Comparison of ENCODE assay signal across 23 mouse cellular contexts in genomic region chr2:26952866-26953265, GRCm38 (mm10). TPM values are rescaled to one million over a fixed set of nuclear protein-coding genes. Genes with fewer than 3 reads are reported as not detected.
DNase-seq lines count a peak whose midpoint lies in the region; ATAC-seq and TF ChIP-seq lines count a peak whose summit lies in the region.
"Had no signal": no experiment of that assay in that cellular context is flagged by ENCODE, and none has a peak within 500 bp of the region (broad histone marks: within the 10 kb centered on the region; RNA-seq: fewer than 3 reads in every experiment).

No protein-coding gene starts in this region.

- TF ChIP-seq RAD21 in MEL (IDR thresholded peaks at IDR 0.05; ENCODE audit: low read depth, low read length), result no peak

- TF ChIP-seq POLR2A in cerebellum, adult 2 months (IDR thresholded peaks at IDR 0.05; ENCODE audit: borderline replicate concordance, insufficient read depth, low read length), result no peak
- TF ChIP-seq POLR2A in MEL (IDR thresholded peaks at IDR 0.05; ENCODE audit: control insufficient read depth in 1 of 2, insufficient read depth in 1 of 2, low read depth in 1 of 2, low read length in 2 of 2, poor library complexity in 1 of 2), result no peak

- H3K27ac ChIP-seq in cerebellum, adult 2 months (ENCODE audit: insufficient read depth, low read length), result no peak overlapping the region
- H3K27ac ChIP-seq in MEL (ENCODE audit: control insufficient read depth, low read depth, low read length), result no peak overlapping the region
- H3K27ac ChIP-seq in midbrain, embryonic 13.5 days, result no peak overlapping the region
- H3K27ac ChIP-seq: embryonic facial prominence, embryonic 10.5 days; embryonic facial prominence, embryonic 12.5 days; forebrain, embryonic 10.5 days; forebrain, embryonic 12.5 days had no signal

- DNase-seq in cerebellum, adult 2 months, result peak; percentile 22 to 52
- no peak for DNase-seq in cerebellum, postnatal 10 days
- no peak for DNase-seq in frontal cortex, postnatal 14 days (ENCODE audit: low spot score in 2 of 2)
- no peak for DNase-seq in MEL (ENCODE audit: low read depth, low spot score)
- DNase-seq: adrenal gland, adult 2 months; adrenal gland, postnatal 10 days; adrenal gland, postnatal 25 days; B cell, adult 2 months; cerebellum, adult 18-20 months; cerebellum, adult 9-10 months; cerebellum, postnatal 14 days had no signal

- H3K4me1 ChIP-seq in cerebellum, adult 2 months (ENCODE audit: control insufficient read depth, insufficient read depth, low read length), result peaks cover 18% of the 10 kb centered on the region
- no peaks in the 10 kb centered on the region for H3K4me1 ChIP-seq in MEL (ENCODE audit: control insufficient read depth in 1 of 2, insufficient read depth in 2 of 2, low read length in 2 of 2)
- H3K4me1 ChIP-seq in midbrain, embryonic 13.5 days (replicated peaks), result no peaks in the 10 kb centered on the region
- H3K4me1 ChIP-seq: embryonic facial prominence, embryonic 10.5 days; embryonic facial prominence, embryonic 12.5 days; forebrain, embryonic 10.5 days; forebrain, embryonic 12.5 days had no signal

- WGBS in cerebellum, adult 2 months, result 50% methylated on average over 8 of the region's 8 CpGs
- 95% methylated on average over 8 of the region's 8 CpGs for WGBS in midbrain, embryonic 13.5 days

- no peak overlapping the region for H3K9ac ChIP-seq in MEL (ENCODE audit: control insufficient read depth, low read depth, low read length, poor library complexity, severe bottlenecking)
- H3K9ac ChIP-seq in midbrain, embryonic 13.5 days (replicated peaks), result no peak overlapping the region
- H3K9ac ChIP-seq: embryonic facial prominence, embryonic 12.5 days; forebrain, embryonic 12.5 days had no signal

- H3K4me3 ChIP-seq in cerebellum, adult 2 months (replicated peaks; ENCODE audit: insufficient read depth, low read depth, low read length), result no peak overlapping the region
- H3K4me3 ChIP-seq in MEL (ENCODE audit: control insufficient read depth in 1 of 2, insufficient read depth in 1 of 2, low read depth in 2 of 2, low read length in 2 of 2), result no peak overlapping the region
- no peak overlapping the region for H3K4me3 ChIP-seq in midbrain, embryonic 13.5 days (replicated peaks)
- H3K4me3 ChIP-seq: embryonic facial prominence, embryonic 10.5 days; embryonic facial prominence, embryonic 12.5 days; forebrain, embryonic 10.5 days; forebrain, embryonic 12.5 days had no signal

- no peaks in the 10 kb centered on the region for H3K79me2 ChIP-seq in MEL (ENCODE audit: control insufficient read depth, insufficient read depth, low read length, poor library complexity)

- H3K36me3 ChIP-seq in MEL (ENCODE audit: control insufficient read depth in 1 of 2, insufficient read depth in 2 of 2, low read length in 2 of 2), result peaks cover 0 to 18% of the 10 kb centered on the region in 2 experiments; a peak in 2 of 4 replicates
- peaks cover 91% of the 10 kb centered on the region for H3K36me3 ChIP-seq in midbrain, embryonic 13.5 days

- H3K9me3 ChIP-seq in MEL (replicated peaks; ENCODE audit: insufficient read depth, low read length), result no peaks in the 10 kb centered on the region
- no peaks in the 10 kb centered on the region for H3K9me3 ChIP-seq in midbrain, embryonic 13.5 days
- H3K9me3 ChIP-seq: embryonic facial prominence, embryonic 10.5 days; embryonic facial prominence, embryonic 12.5 days; forebrain, embryonic 10.5 days; forebrain, embryonic 12.5 days; G1E had no signal

- no peak for TF ChIP-seq EP300 in MEL (IDR thresholded peaks at IDR 0.05; ENCODE audit: low read depth in 1 of 2, low read length in 2 of 2)

- no peaks in the 10 kb centered on the region for H3K27me3 ChIP-seq in cerebellum, adult 2 months (ENCODE audit: control insufficient read depth, insufficient read depth, low read length)
- no peaks in the 10 kb centered on the region for H3K27me3 ChIP-seq in MEL (ENCODE audit: control insufficient read depth in 1 of 2, insufficient read depth in 2 of 2, low read length in 2 of 2)
- no peaks in the 10 kb centered on the region for H3K27me3 ChIP-seq in midbrain, embryonic 13.5 days
- H3K27me3 ChIP-seq: CH12.LX; embryonic facial prominence, embryonic 12.5 days; forebrain, embryonic 12.5 days had no signal

- TF ChIP-seq CTCF in cerebellum, adult 2 months (IDR thresholded peaks at IDR 0.05; ENCODE audit: borderline replicate concordance, insufficient read depth, low read depth, low read length), result no peak
- TF ChIP-seq CTCF in MEL (IDR thresholded peaks at IDR 0.05 in 2 of 3, conservative IDR thresholded peaks at IDR 0.05 in 1 of 3; ENCODE audit: control insufficient read depth in 1 of 3, insufficient read depth in 1 of 3, low read depth in 2 of 3, low read length in 3 of 3, poor library complexity in 1 of 3, severe bottlenecking in 1 of 3), result no peak

- H3K4me2 ChIP-seq in midbrain, embryonic 13.5 days (replicated peaks), result no peak overlapping the region
- H3K4me2 ChIP-seq: embryonic facial prominence, embryonic 12.5 days; forebrain, embryonic 12.5 days had no signal

- peak; percentile 44; the same call in 1 of the 2 replicates for ATAC-seq in frontal cortex, adult (ENCODE audit: low TSS enrichment)
- no peak for ATAC-seq in midbrain, embryonic 13.5 days
- ATAC-seq: CD4-positive, CD25-positive, alpha-beta regulatory T cell, adult 4 months; forebrain, embryonic 14.5 days; forebrain, embryonic 16.5 days had no signal

TF ChIP-seq in MEL, 35 proteins besides CTCF, POLR2A, EP300 and RAD21:
- TF ChIP-seq GATA1 (IDR thresholded peaks at IDR 0.05; ENCODE audit: low read depth, low read length), result no peak
- TF ChIP-seq JUND (IDR thresholded peaks at IDR 0.05; ENCODE audit: low read depth, low read length), result no peak
- peak; percentile 3; the same call in 1 of the 2 replicates for TF ChIP-seq POLR2AphosphoS2 (IDR thresholded peaks at IDR 0.05; ENCODE audit: low read length)
- no peak for TF ChIP-seq RCOR1 (IDR thresholded peaks at IDR 0.05; ENCODE audit: low read depth, low read length)
- TF ChIP-seq ETS1 (IDR thresholded peaks at IDR 0.05; ENCODE audit: low read depth, low read length), result no peak
- TF ChIP-seq UBTF (IDR thresholded peaks at IDR 0.05; ENCODE audit: borderline replicate concordance, insufficient read depth, low read depth, low read length), result no peak
- TF ChIP-seq MXI1 (IDR thresholded peaks at IDR 0.05; ENCODE audit: low read depth, low read length), result no peak
TF ChIP-seq in MEL: peak in this region for 1.

RNA-seq across cellular contexts. Expression of gene Rexo4, which starts 11.3 kb away (rescaled TPM):
- 70.3 and 72.2 TPM in 2 replicates for polyA plus RNA-seq in cerebellum, adult 2 months (2012; rRNA removed)
- 45.3 and 52.4 TPM in 2 replicates for total RNA-seq in MEL (2012; rRNA removed)
- polyA plus RNA-seq in MEL (2012; ENCODE audit: insufficient read depth in 1 of 2, insufficient read length in 2 of 2, low read depth in 1 of 2, low replicate concordance in 2 of 2, missing spikeins in 1 of 2), result 10 to 100 TPM in 1 of 2 experiments, not detected in 1; 66.6 TPM
- 33.7 and 36.1 TPM in 2 replicates for polyA plus RNA-seq in midbrain, embryonic 13.5 days (2015; fragmentation: Nextera tagmentation; extraction: Ambion mirVana)

RNA-seq across cellular contexts. Expression of gene Stkld1, which starts 19.0 kb away (rescaled TPM):
- polyA plus RNA-seq in cerebellum, adult 2 months (2012; rRNA removed), result 0.28 and 0.30 TPM in 2 replicates
- total RNA-seq in MEL (2012; rRNA removed), result not detected in 2 replicates
- polyA plus RNA-seq in MEL (2012; ENCODE audit: insufficient read depth in 1 of 2, insufficient read length in 2 of 2, low read depth in 1 of 2, low replicate concordance in 2 of 2, missing spikeins in 1 of 2), result under 1 TPM in 1 of 2 experiments, not detected in 1; 0.25 TPM
- polyA plus RNA-seq in midbrain, embryonic 13.5 days (2015; fragmentation: Nextera tagmentation; extraction: Ambion mirVana), result 0.13 and 0.21 TPM in 2 replicates
- total RNA-seq: G1E had no signal
- polyA plus RNA-seq: embryonic facial prominence, embryonic 12.5 days; forebrain, embryonic 16.5 days had no signal

RNA-seq across cellular contexts. Expression of gene Surf4, which starts 19.1 kb away (rescaled TPM):
- 54.9 and 60.5 TPM in 2 replicates for polyA plus RNA-seq in cerebellum, adult 2 months (2012; rRNA removed)
- total RNA-seq in MEL (2012; rRNA removed), result 152 and 158 TPM in 2 replicates
- polyA plus RNA-seq in MEL (2012; ENCODE audit: insufficient read depth in 1 of 2, insufficient read length in 2 of 2, low read depth in 1 of 2, low replicate concordance in 2 of 2, missing spikeins in 1 of 2), result 100 to 1,000 TPM in 1 of 2 experiments, not detected in 1; 252 TPM
- polyA plus RNA-seq in midbrain, embryonic 13.5 days (2015; fragmentation: Nextera tagmentation; extraction: Ambion mirVana), result 105 and 114 TPM in 2 replicates

RNA-seq across cellular contexts. Expression of gene Adamts13, which starts 20.4 kb away (rescaled TPM):
- 0.59 TPM in 1 of 2 replicates, not detected in the other for polyA plus RNA-seq in cerebellum, adult 2 months (2012; rRNA removed)
- 75.1 and 130 TPM in 2 replicates for total RNA-seq in MEL (2012; rRNA removed)
- 10 to 100 TPM in 1 of 2 experiments, not detected in 1; 19.7 TPM for polyA plus RNA-seq in MEL (2012; ENCODE audit: insufficient read depth in 1 of 2, insufficient read length in 2 of 2, low read depth in 1 of 2, low replicate concordance in 2 of 2, missing spikeins in 1 of 2)
- polyA plus RNA-seq in midbrain, embryonic 13.5 days (2015; fragmentation: Nextera tagmentation; extraction: Ambion mirVana), result not detected in 2 replicates
- total RNA-seq: adrenal gland, adult 2 months; adrenal gland, postnatal 25 days; G1E had no signal
- polyA plus RNA-seq: CD4-positive, CD25-positive, alpha-beta regulatory T cell, adult 4 months; embryonic facial prominence, embryonic 10.5 days; embryonic facial prominence, embryonic 12.5 days; embryonic facial prominence, embryonic 14.5 days; forebrain, embryonic 10.5 days; forebrain, embryonic 12.5 days; G1E had no signal

RNA-seq across cellular contexts. Expression of gene Surf1, which starts 36.5 kb away (rescaled TPM):
- 153 and 159 TPM in 2 replicates for polyA plus RNA-seq in cerebellum, adult 2 months (2012; rRNA removed)
- 52.1 and 56.5 TPM in 2 replicates for total RNA-seq in MEL (2012; rRNA removed)
- polyA plus RNA-seq in MEL (2012; ENCODE audit: insufficient read depth in 1 of 2, insufficient read length in 2 of 2, low read depth in 1 of 2, low replicate concordance in 2 of 2, missing spikeins in 1 of 2), result 10 to 100 TPM in 1 of 2 experiments, not detected in 1; 74.8 TPM
- 76.5 and 84.1 TPM in 2 replicates for polyA plus RNA-seq in midbrain, embryonic 13.5 days (2015; fragmentation: Nextera tagmentation; extraction: Ambion mirVana)

Comparison
In these comparisons a context has a peak if more than half of its experiments do, and no peak if none do; other contexts are left out.
1. DNase-seq: peak in cerebellum, adult 2 months (2 of 2); none in cerebellum, postnatal 10 days (0 of 2), frontal cortex, postnatal 14 days (0 of 2) and MEL (single experiment).